Mouse (Mus musculus) c-Kit-positive CD71-negative TER-119-negative erythroid progenitor cells, embryonic 14.5 days (primary cell): Measurements from ENCODE around the gene Dcaf10.
"Not testable (repeated sequence)": the region's sequence is repeated elsewhere in the genome, so short reads cannot be mapped to it uniquely, and the experiment has no call there.

Experiments
- DNase-seq: peaks from one replicate; pipeline ENCODE4 v3.0.0-alpha.2; 2013; ENCODE audit warnings: low read depth

The Dcaf10 gene

GRCm38 (mm10) chr4:45393658-45394057, 51.8 kb downstream of the Dcaf10 start:
- DNase-seq = no peak

- not testable (repeated sequence) for DNase-seq
Observed at GRCm38 (mm10) chr4:45396211-45396610, 54.3 kb downstream of the Dcaf10 start.

GRCm38 (mm10) chr4:45398315-45398714, 56.4 kb downstream of the Dcaf10 start:
- not testable (repeated sequence) for DNase-seq

GRCm38 (mm10) chr4:45399421-45400210, 57.7 kb downstream of the Dcaf10 start:
- no peak for DNase-seq

- DNase-seq = no peak
Observed at GRCm38 (mm10) chr4:45402281-45402680, 60.4 kb downstream of the Dcaf10 start.

GRCm38 (mm10) chr4:45402878-45403498, 61.1 kb downstream of the Dcaf10 start:
- no peak for DNase-seq

GRCm38 (mm10) chr4:45403499-45403878, 61.6 kb downstream of the Dcaf10 start:
- no peak for DNase-seq

GRCm38 (mm10) chr4:45404086-45404485, 62.2 kb downstream of the Dcaf10 start:
- DNase-seq = no peak

GRCm38 (mm10) chr4:45405315-45405714, 63.4 kb downstream of the Dcaf10 start:
- DNase-seq = no peak

GRCm38 (mm10) chr4:45406397-45406796, 64.5 kb downstream of the Dcaf10 start:
- DNase-seq = no peak

- DNase-seq = no peak
Observed at GRCm38 (mm10) chr4:45407001-45407702, 65.3 kb downstream of the Dcaf10 start.

GRCm38 (mm10) chr4:45407703-45408334, 65.9 kb downstream of the Dcaf10 start:
- no peak for DNase-seq

GRCm38 (mm10) chr4:45408427-45409132, 66.7 kb downstream of the Dcaf10 start, which contains the start of gene Slc25a51:
Gene Slc25a51 (minus strand): TSS chr4:45408766.
- peak; percentile 90 for DNase-seq

GRCm38 (mm10) chr4:45409270-45409669, 67.4 kb downstream of the Dcaf10 start:
- peak; percentile 77 for DNase-seq

- no peak for DNase-seq
Observed at GRCm38 (mm10) chr4:45411181-45411790, 69.4 kb downstream of the Dcaf10 start.

- no peak for DNase-seq
Observed at GRCm38 (mm10) chr4:45412433-45413192, 70.7 kb downstream of the Dcaf10 start.

GRCm38 (mm10) chr4:45413674-45414338, 71.9 kb downstream of the Dcaf10 start:
- no peak for DNase-seq

- DNase-seq = no peak
Observed at GRCm38 (mm10) chr4:45416314-45416713, 74.4 kb downstream of the Dcaf10 start.

- DNase-seq = no peak
Observed at GRCm38 (mm10) chr4:45418229-45418950, 76.5 kb downstream of the Dcaf10 start.
